Mouse (Mus musculus) urinary bladder, postnatal 25 days (tissue): ENCODE measurements around the gene Spag5.
"Not testable (repeated sequence)": the region's sequence is repeated elsewhere in the genome, so short reads cannot be mapped to it uniquely, and the experiment has no call there.

Source experiments
- DNase-seq: peaks from one replicate; pipeline ENCODE4 v3.0.0; 2022; ENCODE audit warnings: low spot score

Spag5 gene

DNA sequence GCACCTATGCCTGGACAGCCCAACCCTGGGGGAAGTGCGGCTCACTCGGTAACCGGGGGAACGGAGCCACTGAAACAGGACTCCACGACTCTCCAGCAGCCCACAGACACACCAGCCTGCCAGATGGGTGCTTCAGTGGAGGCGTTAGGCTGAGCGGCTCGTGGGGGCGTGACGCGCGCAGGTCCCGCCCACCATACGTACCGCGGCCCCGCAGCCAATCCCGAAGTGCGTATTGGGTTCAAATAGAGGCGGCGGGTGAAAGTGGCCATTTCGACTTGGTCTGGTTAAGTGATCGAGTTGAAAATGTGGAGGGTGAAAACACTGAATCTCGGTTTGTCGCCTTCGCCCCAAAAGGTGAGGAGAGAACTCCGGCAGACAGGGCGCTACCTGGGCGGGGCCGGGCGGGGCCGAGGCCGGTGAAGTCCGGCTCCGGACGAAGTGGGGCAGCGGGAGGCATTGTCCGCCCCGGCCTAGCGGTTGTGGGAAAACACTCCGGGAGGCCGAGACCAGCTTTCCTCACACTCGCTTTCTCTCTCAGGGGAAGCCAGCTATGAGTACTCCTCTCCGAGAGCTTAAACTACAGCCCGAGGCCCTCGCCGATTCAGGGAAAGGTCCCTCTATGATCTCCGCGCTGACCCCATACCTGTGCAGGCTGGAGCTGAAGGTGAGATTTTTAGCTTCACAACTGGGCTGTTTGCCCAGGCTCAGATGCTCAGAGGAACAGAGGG, at the start of gene Spag5:
Gene Spag5, plus strand, starts transcription at position 173 of the 728 bp plus-strand sequence.
- DNase-seq: peak; percentile 79

DNA sequence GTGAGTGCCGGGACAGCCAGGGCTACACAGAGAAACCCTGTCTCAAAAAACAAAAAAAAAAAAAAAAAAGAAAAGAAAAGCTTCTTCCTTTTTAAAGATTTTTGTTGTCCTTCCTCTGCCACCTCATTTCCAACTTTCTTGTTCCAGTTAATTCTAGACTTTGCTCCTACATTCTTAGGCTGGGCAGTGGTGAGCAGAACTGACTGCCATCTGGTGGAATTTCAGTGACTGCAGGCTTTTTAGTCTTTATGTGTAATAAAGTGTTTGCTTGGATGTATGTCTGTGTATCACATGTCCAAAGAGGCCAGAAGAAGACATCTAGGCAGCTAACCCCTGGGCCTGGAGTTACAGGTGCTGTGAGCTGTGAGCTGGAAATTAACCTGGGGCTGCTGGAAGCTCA, 44.7 kb upstream of the Spag5 start:
- no peak for DNase-seq

DNA sequence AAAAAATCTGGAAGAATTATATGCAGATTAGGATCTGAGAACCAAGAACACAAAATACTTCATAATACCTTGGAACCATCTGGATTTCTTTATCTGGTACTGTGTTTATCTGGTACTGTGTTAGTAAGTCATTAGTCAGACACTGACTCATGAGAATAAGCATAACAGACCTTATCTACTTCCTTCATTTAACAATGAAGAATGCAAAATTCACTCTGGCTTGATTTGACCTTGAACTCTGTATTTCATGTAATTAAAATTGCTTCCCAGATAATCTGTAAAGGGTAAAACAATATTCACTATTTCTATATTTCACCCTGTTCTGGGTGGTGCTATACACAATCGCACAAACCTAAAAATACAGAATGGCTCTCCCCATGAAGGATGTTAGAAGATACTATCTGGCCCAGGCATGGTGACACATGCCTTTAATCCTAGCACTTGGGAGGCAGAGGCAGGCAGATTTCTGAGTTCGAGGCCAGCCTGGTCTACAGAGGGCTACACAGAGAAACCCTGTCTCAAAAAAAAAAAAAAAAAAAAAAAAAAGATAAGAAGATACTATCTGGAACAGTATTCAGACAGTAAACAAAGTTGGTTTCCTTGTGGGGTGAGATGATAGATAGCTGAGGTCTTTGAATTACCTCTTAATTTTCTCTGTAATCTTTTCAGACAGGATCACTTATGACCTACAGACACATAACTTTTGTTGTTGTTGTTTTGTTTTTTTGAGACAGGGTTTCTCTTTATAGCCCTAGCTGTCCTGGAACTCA, 40.7 kb upstream of the Spag5 start:
- no peak for DNase-seq

DNA sequence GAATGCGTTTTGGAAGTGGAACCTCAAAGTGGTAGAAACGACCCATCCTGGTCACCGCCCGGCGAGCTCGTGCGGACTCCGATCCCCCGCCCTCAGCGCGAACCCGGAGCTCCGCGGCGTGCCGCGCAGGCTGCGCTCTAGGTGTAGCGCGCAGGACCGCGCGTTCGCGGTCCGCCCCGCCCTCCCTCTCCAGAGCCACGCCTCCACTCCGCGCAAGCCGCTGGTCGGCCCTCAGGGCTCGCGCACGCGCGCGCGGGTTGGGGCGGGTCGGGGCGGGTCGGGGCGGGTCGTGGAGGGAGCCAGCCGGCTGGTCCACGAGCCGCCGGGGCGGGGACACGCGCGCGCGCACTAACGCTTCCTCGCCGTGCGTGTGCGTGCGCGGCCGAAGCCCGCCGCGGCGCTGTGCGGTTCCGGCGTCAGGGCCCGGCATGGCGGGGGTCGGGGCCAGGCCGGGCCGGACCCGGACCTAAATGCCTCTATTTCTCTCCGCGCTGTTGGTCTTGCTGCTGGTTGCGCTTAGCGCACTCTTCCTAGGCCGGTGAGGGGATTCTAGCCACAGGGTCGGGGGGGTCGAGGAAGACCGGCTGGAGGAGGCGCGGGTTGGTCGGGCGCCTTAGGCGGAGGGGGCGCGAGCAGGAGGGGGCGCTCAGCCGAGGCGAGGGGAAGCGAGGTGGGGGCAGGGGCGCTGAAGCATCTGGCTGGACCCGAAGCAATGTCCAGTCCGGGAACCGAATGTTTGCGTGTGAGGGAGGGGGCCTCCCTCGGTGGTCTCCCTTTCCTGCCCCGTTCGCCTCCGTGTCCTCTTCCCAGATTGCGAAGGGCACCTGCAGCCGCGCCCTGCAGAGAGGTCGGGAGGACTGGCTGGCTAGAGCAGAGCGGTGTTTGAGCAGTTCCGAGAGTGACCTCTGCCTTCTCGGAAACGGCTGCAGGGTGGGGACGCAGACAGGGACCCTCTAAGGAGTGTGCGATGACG, 39.7 kb upstream of the Spag5 start, which contains the start of gene 2610507B11Rik:
Gene 2610507B11Rik, plus strand, starts transcription at position 373 of the 973 bp plus-strand sequence.
- DNase-seq: peak; percentile 91

DNA sequence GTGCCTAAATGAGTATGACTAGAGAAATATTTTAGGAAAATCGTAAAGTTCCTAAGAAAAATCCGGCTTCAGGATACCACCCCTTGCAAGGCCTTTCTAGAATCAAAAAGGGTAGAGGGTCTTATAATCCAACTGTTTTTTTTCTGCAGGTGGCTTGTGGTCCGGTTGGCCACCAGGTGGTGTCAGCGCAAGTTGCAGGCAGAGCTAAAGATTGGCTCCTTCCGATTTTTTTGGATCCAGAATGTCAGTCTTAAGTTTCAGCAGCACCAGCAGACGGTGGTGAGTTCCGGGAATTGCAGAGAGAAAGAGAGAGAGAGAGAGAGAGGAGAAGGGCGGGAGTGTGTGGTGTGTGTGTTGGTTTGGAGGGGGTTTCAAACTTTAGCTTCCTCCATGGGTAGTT, 38.8 kb upstream of the Spag5 start:
- DNase-seq: peak; percentile 31

DNA sequence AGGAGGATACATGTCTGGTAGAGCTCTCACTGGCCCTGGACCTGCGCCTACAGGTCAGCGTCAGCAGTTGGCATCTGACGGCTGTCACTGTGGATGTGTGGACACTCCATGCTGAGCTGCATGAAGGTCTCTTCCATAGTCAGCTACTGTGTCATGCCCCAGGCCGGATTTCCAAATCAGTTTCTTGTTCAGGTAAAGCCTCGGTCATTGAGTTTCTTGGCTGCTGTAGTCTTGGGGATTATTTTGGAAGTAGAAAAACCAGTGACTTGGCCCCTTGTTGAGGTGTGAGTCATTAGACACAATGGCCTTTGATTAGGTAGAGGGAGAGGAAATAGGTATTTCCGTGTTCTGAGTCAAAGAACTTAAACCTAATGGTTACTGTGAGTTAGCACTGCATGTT, 35.8 kb upstream of the Spag5 start:
- DNase-seq: no peak

DNA sequence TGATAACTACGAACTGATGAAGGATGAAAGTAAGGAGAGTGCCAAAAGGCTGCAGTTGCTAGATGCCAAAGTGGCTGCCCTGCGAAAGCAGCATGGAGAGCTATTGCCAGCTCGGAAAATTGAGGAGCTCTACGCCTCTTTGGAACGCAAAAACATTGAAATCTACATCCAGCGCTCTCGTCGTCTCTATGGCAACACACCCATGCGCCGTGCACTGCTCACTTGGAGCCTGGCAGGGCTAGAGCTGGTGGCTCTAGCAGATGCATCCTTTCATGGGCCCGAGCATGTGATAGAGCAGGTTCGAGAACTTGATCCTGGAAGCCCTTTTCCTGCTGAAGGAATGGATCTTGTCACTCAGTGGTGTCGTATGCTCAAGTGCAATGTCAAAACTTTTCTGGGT, 29.3 kb upstream of the Spag5 start:
- no peak for DNase-seq

DNA sequence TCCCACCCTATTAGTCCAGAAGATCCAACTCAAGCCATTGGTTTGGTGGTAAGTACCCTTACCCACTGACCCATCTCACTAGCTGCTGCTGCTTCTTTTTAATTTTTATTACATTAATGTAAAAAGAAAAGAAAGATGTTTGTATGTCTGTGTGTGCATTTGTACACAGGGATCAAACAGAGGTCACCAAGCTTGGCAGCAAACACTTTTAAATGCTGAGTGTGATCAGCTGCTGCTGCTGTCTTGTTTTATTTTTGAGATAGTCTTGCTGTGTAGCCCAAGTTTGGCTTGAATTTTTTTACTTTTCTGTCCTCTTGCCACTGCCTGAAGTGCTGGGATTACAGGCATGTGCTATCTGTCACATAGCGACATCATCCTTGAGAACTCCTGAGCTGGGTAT, 25.7 kb upstream of the Spag5 start:
- DNase-seq: no peak

DNA sequence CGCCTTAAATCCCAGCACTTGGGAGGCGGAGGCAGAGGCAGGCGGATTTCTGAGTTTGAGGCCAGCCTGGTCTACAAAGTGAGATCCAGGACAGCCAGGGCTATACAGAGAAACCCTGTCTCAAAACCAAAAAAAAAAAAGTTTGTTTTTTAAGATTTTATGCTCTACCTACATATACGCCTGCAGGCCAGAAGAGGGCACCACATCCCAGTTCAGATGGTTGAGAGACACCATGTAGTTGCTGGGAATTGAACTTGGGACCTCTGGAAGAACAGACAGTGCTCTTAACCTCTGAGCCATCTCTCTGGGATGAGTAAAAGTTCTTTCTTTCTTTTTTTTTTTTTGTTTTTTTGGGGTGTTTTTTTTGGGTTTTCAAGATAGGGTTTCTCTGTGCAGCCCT, 25.2 kb upstream of the Spag5 start:
- DNase-seq: not testable (repeated sequence)

DNA sequence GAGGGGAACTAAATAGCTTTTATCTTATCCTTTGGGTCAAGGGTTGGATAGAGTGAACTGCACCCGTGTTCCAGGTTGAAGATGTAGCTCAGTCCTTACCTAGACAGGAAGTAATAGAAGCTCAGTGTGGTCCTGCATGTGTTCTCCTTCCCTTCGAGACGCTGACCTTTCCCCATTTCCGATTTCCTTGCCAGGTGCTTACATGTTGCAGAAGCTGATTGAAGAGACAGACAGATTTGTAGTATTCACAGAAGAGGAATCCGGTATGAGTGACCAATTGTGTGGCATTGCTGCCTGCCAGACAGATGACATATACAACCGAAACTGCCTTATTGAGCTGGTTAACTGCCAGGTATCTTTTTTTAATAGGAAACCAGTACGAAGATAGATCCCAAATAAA, 22.5 kb upstream of the Spag5 start:
- DNase-seq: no peak

DNA sequence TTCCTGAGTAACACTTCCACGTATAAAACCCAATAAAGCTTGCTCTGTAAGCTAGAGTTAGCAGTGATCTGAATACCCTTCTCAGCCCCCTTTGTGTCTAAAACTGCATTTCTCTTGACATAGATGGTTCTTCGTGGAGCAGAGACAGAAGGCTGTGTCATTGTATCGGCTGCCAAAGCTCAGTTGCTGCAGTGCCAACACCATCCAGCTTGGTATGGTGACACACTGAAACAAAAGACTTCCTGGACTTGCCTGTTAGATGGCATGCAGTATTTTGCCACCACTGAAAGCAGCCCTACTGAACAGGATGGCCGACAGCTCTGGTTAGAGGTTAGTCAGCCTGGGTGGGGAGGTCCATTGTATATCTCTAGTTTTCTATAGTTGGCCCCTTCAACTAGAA, 21.7 kb upstream of the Spag5 start:
- DNase-seq: no peak

DNA sequence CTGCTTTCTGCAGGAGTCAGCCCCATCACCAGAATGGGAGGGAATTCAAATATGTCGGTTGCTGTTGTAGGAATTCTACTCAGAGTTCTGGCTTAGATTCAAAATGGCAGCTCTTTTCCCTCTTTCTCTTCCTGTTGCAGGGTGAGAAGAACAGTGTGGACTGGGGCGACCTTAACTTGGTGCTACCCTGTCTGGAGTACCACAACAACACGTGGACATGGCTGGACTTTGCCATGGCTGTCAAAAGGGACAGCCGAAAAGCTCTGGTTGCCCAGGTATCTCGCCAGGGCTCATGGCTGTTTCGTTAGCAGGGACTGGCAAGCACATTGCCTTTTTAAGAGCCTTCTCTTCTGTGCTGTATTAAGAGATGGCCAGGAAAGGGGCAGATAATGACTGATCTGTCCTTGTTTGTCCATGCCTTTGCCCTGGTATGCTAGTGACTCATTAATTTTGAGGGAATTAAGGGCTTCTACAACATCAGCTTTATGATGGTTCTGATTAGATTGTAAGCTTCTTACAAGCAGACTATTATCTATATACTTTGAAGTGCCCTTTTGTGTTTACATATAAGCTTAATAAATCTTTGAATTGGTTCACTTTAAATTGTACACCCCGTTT, 12.1 kb upstream of the Spag5 start:
- DNase-seq: no peak

DNA sequence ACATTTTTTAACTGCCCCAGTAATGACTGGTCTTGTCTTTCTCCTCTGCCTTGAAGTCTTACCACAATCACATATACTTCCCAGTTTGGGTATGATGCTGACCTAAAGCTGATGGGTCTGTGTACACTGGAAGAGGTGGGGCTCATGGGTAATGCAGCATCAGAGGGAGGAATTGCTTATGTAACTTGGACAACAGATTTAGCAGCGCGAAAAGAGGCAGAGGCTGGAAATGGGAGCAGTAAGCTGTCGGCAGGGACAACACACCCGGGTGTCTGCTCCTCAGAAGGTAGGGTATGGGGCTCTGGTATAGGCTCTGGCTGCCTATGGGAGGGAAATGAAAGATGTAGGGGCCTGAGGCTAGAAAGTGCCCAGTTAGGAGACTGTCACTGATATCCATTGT, 10.7 kb upstream of the Spag5 start, which contains the start of gene BC030499:
Gene BC030499, plus strand, starts transcription at position 188 of the 400 bp plus-strand sequence.
- no peak for DNase-seq

DNA sequence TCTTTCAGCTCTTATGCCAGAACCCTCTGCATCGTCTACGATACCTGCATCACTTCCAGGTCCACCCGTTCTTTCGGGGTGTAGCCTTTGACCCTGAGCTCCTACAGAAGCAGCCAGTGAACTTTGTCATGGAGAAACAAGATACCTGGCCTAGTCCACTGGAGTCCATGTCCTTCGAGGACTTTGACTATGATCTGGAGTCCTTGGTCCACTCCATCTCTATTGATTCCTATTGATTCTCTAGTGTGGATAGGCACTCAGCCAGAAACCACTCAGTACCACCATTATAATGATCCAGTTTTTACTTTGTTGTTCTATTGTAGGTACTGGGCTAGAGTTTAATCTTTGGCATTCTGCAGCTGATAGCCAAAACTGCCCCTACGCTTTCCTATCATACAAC, 6.7 kb upstream of the Spag5 start:
- no peak for DNase-seq

DNA sequence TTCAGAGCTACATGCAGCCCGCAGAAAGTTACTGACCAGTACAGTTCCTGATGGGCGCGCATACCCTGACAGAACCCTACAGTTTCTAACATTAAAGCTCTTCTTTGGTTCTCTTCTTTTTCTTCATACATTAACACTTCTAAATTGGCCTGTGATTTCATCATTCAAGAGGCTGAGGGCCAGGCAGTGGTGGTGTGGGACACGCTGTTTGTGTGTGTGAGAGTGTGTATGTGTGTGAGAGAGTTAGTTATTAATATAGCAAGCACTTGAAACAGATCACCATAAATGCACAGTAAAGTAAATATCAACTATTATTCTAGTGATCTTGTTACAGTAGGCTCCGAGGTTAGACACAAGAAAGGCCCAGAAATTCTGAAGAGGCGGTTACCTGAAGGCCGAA, 412 bp upstream of the Spag5 start:
- no peak for DNase-seq

DNA sequence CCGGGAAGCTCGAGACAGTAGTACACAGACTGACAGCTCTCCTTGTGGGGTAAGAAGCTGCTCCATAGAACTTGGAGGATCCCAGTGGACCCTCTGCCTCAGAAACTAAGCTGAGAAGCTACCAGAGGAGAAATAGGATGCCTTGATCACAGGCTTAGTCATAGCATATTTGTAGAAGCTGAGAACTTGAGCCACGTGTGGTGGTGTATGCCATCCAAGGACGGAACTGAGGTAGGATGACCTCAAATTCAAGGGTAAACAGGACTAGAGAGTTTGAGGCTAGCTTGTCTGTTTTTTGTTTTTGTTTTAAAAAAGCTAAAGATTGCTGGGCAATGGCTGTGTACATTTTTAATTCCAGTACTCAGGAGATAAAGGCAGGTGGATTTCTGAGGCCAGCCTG, 3.9 kb downstream of the Spag5 start:
- DNase-seq: no peak

DNA sequence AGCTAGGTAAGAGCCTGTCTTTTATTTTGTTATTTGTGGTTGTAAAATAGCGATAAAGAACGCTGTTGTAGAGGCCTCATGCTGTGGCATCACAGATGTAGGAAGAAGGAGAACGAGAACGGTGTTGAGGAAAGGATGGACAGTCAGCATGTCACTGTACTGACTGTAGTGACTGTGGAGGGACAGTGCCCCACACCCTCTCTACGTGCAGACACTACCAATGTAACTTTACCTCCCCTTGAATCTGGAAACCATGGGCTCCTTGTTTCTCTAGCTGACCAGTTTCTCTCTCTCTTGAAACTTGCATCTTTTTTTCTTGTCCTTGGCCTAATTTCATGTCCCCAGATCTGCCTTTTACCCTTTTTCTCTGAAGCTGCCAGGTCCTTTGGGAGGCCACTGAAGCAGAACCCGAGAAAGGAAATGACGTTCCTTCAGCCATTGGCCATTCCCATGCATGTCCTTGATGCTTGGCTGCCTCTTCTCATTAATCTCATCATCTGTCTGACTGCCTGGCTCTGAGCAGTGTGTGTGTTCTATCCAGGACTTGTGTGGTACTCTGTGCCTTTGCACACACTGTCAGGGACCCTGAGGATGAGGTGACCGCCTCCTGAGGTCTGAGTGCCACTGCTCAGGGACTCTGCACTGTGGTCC, 9.7 kb downstream of the Spag5 start:
- DNase-seq: no peak

DNA sequence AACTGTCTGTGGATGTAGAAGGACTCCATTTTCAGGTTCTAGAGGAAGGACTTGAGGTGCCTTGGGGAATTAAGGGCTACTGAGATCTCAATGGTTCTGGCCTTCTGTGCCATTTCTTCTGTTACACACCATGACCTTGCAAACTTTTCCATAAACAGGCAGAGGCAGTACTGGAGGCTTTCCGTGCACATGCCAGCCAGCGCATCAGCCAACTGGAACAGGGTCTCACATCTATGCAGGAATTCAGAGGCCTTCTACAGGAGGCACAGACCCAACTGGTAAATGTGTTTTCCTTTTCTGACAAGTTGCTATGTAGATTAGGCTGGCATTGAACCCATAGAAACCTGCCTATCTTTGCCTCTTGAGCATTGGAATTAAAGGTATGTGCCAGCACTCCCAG, 12.3 kb downstream of the Spag5 start:
- DNase-seq: no peak

DNA sequence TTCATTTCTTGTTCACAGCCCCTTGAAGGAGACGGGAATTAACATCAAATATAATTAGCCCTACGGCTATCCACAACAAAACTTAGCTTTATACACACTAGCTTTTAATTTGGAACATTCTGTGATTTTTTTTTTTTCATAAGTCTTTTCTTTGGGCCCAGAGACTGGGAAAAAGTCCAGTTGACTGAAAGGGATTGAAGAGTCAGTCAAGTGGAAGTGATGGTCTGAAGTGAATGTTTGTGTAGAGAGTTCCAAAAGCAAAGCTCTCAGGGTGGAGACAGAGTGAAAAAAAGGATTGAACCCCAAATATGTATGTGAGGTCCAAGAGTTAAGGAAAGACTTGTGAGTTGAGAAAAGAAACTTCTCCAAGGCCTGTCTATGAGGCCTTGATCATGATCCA, 17.1 kb downstream of the Spag5 start:
- no peak for DNase-seq

DNA sequence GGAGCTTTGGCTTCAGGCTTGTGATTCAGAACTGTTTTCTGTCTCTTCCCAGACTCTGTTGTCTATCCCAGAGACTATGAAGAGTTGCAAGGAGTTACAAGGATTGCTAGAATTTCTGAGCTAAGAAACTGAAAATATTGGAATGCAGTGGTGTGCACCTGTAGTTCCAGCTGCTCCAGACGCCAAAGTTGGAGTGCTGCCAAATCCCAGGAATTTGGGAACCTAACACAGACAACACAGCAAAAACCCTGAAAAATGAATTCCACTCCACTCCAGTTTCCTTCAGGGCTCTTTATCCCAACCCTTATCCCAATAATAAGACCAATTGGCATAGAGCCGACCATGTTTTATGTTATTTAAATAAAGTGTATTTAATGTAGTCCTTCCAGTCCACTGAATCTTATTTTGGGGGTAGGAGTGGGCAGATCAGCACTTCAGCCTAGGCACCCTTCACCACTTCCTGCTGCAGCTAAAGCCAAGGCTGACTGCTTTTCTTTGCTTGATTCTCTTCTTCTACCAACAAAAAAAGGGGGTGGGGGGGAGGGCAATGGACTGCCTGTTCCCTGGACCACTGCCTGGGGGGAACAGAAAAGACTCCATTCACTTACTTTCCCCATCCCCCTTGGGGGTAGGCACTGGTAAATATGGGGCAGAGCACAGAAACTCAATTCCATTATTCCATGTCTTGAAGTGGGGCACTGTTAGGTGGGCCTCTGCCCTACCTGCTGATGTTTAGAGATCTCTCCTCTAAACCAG, 20.9 kb downstream of the Spag5 start:
- DNase-seq: no peak

DNA sequence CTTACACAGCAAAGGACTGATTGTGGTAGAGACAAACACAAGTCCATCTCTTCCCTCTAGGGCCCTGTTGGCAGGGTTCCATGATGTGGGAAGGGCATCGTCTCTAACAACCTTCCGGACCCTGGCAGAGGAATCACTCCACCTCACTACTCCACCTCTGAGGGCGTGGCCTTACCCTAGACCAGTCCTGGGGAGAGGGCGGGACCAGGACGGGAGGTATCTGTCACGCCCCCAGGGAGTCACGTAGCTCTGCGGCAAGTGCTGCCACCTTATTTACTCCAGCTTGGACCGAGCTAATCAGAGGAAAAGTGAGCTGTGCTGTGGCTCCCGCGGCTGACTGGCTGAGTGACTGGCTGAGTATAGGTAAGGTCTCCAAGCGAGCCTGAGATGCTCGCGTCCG, 21.5 kb downstream of the Spag5 start, which contains the start of gene Aldoc:
Gene Aldoc, plus strand, starts transcription at position 109 of the 400 bp plus-strand sequence.
- peak; percentile 68 for DNase-seq
